Mouse (Mus musculus): ENCODE data around the gene Col4a1. TPM values are rescaled to one million over a fixed set of nuclear protein-coding genes. Genes with fewer than 3 reads are reported as not detected.

The Col4a1 gene
- polyA plus RNA-seq, 1 experiment = 111 TPM

DNA sequence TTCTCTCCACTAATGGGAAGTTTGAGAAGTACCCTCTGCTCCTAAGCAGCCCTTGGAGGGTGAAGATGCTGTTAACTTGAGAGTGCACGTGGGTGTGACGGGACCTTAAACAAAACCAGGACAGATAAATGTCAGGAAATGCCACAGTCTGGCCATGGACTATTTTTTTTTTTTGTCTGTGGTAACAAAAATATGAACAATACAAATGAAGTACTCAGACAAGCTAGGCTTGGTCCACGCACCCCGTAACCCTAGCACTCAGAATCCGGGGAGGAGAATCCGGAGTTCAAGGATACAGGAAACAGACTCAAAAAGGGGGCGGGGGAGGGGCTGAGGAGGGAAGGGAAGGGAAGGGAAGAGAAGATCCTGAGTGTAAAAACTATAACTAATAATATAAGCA is 56.9 kb downstream of the Col4a1 start:
- Histone ChIP-seq H3K36me3 (ENCODE audit: control insufficient read depth, insufficient read depth, low read length) (no peaks in the 10 kb centered on the region), H3K27ac (ENCODE audit: insufficient read depth, low read length) (no peak overlapping the region), H3K4me3 (ENCODE audit: extremely low read depth, insufficient read depth, insufficient read length) (no peak overlapping the region), H3K4me1 (ENCODE audit: control insufficient read depth, insufficient read depth, insufficient read length) (no peaks in the 10 kb centered on the region), H3K27me3 (ENCODE audit: control insufficient read depth, insufficient read depth, low read length) (no peaks in the 10 kb centered on the region)
- WGBS = 79% methylated on average over 7 of the region's 7 CpGs
- TF ChIP-seq POLR2A (IDR thresholded peaks at IDR 0.05; ENCODE audit: low read depth, low read length) (no peak), CTCF (IDR thresholded peaks at IDR 0.05; ENCODE audit: extremely low read depth, insufficient read depth, insufficient read length, insufficient replicate concordance) (no peak)
- DNase-seq (ENCODE audit: low read depth in 1 of 2, low spot score in 2 of 2) = no peak

DNA sequence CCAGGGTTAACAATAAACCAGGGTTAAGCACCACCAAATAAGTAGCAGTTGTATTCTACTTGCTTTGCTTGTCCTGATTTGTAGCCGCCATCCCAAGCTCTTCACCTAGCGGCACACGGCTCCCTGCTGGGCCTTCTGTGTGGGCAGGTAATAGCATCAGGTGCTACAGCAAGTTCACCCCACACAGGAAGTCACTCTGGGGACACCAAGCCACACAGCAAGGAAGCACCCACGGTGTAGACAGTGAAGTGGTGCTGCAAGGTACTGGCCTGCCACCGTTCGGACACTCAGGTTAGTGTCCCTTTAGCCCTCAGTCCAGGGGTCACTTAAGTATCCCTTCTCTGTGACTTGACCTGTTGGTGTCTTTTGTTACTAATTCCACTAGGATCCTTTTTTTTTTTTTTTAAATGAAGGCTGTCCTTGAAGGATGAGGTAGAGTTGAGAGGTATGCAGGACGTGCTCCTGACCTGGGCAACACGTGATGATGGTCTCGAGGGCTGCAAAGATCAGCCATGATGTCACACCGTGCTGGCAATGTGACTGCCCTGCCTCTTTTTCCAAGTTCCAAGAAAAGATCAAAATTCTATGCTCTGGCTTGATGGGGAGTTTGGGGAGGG is 57.6 kb downstream of the Col4a1 start:
- 79% methylated on average over 10 of the region's 10 CpGs for WGBS
- Histone ChIP-seq H3K27me3 (ENCODE audit: control insufficient read depth, insufficient read depth, low read length) (no peaks in the 10 kb centered on the region), H3K36me3 (ENCODE audit: control insufficient read depth, insufficient read depth, low read length) (no peaks in the 10 kb centered on the region), H3K4me3 (ENCODE audit: extremely low read depth, insufficient read depth, insufficient read length) (no peak overlapping the region), H3K27ac (ENCODE audit: insufficient read depth, low read length) (no peak overlapping the region), H3K4me1 (ENCODE audit: control insufficient read depth, insufficient read depth, insufficient read length) (no peaks in the 10 kb centered on the region)
- TF ChIP-seq CTCF (IDR thresholded peaks at IDR 0.05; ENCODE audit: extremely low read depth, insufficient read depth, insufficient read length, insufficient replicate concordance) (no peak), POLR2A (IDR thresholded peaks at IDR 0.05; ENCODE audit: low read depth, low read length) (no peak)
- no peak for DNase-seq (ENCODE audit: low read depth in 1 of 2, low spot score in 2 of 2)

DNA sequence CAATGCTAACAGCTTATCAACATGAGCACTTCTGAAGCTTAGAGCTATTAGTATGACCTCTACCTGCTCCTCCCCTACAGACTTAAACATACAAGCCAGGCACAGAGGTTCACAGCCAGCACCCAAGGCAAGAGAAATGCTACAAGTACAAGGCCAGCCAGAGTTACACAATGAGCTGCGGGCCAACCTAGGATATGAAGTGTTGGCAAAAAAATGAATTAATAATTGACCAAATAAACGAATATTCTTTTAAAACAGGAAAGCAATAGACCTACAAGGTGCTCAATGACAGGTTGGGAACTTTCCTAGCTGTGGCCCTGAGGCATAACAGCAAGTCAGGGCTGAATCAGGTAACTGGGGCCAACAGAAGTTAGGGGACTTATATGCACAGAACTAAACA is 58.1 kb downstream of the Col4a1 start:
- no peaks in the 10 kb centered on the region for H3K27me3 ChIP-seq (ENCODE audit: control insufficient read depth, insufficient read depth, low read length)
- TF ChIP-seq CTCF (IDR thresholded peaks at IDR 0.05; ENCODE audit: extremely low read depth, insufficient read depth, insufficient read length, insufficient replicate concordance) = no peak
- no peak for TF ChIP-seq POLR2A (IDR thresholded peaks at IDR 0.05; ENCODE audit: low read depth, low read length)
- 63% methylated on average over 2 of the region's 2 CpGs for WGBS

DNA sequence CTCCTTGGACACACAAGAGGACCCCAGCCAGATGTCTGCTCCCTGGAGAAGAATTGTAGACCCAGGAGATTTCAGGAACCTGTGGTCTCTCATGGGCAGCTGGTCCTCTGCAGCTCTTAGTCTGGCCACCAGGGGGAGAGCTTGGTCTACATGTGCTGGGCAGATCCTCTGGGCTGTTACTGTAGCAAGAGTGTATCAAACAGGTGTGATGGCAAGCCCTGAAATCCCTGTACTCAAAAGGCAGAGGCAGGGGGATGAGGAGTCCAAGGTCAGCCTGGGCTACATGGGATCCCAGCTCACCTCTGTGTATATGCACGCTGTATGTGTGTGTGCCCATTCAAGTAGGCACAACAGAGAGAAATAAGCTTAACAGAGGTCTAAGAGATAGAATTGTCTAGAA is 59.1 kb downstream of the Col4a1 start:
- no peaks in the 10 kb centered on the region for H3K27me3 ChIP-seq (ENCODE audit: control insufficient read depth, insufficient read depth, low read length)
- no peak overlapping the region for H3K27ac ChIP-seq (ENCODE audit: insufficient read depth, low read length)
- 94% methylated on average over 1 of the region's 1 CpGs for WGBS
- TF ChIP-seq POLR2A (IDR thresholded peaks at IDR 0.05; ENCODE audit: low read depth, low read length) = no peak
- peak; percentile 76; the same call in 1 of the 2 replicates for TF ChIP-seq CTCF (IDR thresholded peaks at IDR 0.05; ENCODE audit: extremely low read depth, insufficient read depth, insufficient read length, insufficient replicate concordance)
- H3K4me1 ChIP-seq (ENCODE audit: control insufficient read depth, insufficient read depth, insufficient read length) = no peaks in the 10 kb centered on the region
- peak in 1 of 2 experiments; percentile 37 for DNase-seq (ENCODE audit: low read depth in 1 of 2, low spot score in 2 of 2)
- H3K4me3 ChIP-seq (ENCODE audit: extremely low read depth, insufficient read depth, insufficient read length) = no peak overlapping the region
- H3K36me3 ChIP-seq (ENCODE audit: control insufficient read depth, insufficient read depth, low read length) = no peaks in the 10 kb centered on the region

More for the DNA sequence above, 58.1 kb downstream of the Col4a1 start:
- Histone ChIP-seq H3K36me3 (ENCODE audit: control insufficient read depth, insufficient read depth, low read length) (no peaks in the 10 kb centered on the region), H3K4me1 (ENCODE audit: control insufficient read depth, insufficient read depth, insufficient read length) (no peaks in the 10 kb centered on the region), H3K27ac (ENCODE audit: insufficient read depth, low read length) (no peak overlapping the region), H3K4me3 (ENCODE audit: extremely low read depth, insufficient read depth, insufficient read length) (no peak overlapping the region)
- no peak for DNase-seq (ENCODE audit: low read depth in 1 of 2, low spot score in 2 of 2)

DNA sequence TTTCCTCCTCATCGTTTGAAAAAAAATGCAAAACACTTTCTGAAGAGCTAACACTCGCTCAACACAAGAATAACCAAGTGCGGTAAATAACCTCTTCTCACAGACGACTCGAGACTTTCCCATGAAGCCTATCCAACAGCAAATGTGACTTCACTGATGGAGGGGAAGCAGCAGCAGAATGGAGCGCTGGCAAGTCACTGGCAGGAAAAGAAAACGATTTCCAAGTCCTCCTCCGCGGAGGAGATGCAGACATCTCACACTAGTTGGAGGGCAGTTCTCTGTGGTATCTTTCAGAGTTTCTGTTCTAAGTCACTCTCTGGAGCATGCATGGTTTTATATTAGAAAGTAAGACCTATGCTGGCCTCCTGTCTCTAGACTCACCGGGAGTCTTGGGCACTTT is 59.6 kb downstream of the Col4a1 start:
- no peak for TF ChIP-seq CTCF (IDR thresholded peaks at IDR 0.05; ENCODE audit: extremely low read depth, insufficient read depth, insufficient read length, insufficient replicate concordance)
- TF ChIP-seq POLR2A (IDR thresholded peaks at IDR 0.05; ENCODE audit: low read depth, low read length) = no peak
- Histone ChIP-seq H3K36me3 (ENCODE audit: control insufficient read depth, insufficient read depth, low read length) (no peaks in the 10 kb centered on the region), H3K27ac (ENCODE audit: insufficient read depth, low read length) (no peak overlapping the region), H3K4me1 (ENCODE audit: control insufficient read depth, insufficient read depth, insufficient read length) (no peaks in the 10 kb centered on the region), H3K4me3 (ENCODE audit: extremely low read depth, insufficient read depth, insufficient read length) (no peak overlapping the region), H3K27me3 (ENCODE audit: control insufficient read depth, insufficient read depth, low read length) (no peaks in the 10 kb centered on the region)
- WGBS = 85% methylated on average over 10 of the region's 10 CpGs
- no peak for DNase-seq (ENCODE audit: low read depth in 1 of 2, low spot score in 2 of 2)

DNA sequence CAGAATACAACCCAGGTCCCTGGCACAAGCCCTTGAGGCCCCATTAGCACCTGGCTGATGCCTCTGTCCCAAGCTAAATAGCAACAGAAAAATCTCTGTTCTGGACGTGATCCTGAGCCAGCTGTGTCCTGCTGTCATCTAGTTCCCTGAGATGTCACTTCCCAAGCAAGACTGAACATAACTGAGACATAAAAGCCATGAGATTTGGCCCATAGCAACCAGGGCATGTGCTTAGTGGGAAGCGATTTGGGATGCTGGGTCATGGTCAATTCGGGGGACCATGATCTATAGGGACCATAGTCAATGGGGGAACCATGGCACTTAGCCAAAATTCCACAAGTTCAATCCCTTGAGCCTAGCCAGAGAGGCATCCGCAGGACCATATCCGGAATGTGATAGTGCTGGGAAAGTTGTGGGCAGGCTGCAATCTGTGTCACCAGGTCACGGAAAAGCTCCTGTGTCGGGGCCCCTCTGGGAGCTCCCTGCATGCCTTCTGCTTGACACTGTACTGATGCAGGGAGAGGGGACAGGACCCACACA is 60.3 kb downstream of the Col4a1 start:
- TF ChIP-seq POLR2A (IDR thresholded peaks at IDR 0.05; ENCODE audit: low read depth, low read length) = no peak
- TF ChIP-seq CTCF (IDR thresholded peaks at IDR 0.05; ENCODE audit: extremely low read depth, insufficient read depth, insufficient read length, insufficient replicate concordance) = no peak
- Histone ChIP-seq H3K4me3 (ENCODE audit: extremely low read depth, insufficient read depth, insufficient read length) (no peak overlapping the region), H3K4me1 (ENCODE audit: control insufficient read depth, insufficient read depth, insufficient read length) (no peaks in the 10 kb centered on the region), H3K36me3 (ENCODE audit: control insufficient read depth, insufficient read depth, low read length) (no peaks in the 10 kb centered on the region), H3K27ac (ENCODE audit: insufficient read depth, low read length) (no peak overlapping the region), H3K27me3 (ENCODE audit: control insufficient read depth, insufficient read depth, low read length) (no peaks in the 10 kb centered on the region)
- DNase-seq (ENCODE audit: low read depth in 1 of 2, low spot score in 2 of 2) = no peak
- WGBS = 84% methylated on average over 7 of the region's 7 CpGs

DNA sequence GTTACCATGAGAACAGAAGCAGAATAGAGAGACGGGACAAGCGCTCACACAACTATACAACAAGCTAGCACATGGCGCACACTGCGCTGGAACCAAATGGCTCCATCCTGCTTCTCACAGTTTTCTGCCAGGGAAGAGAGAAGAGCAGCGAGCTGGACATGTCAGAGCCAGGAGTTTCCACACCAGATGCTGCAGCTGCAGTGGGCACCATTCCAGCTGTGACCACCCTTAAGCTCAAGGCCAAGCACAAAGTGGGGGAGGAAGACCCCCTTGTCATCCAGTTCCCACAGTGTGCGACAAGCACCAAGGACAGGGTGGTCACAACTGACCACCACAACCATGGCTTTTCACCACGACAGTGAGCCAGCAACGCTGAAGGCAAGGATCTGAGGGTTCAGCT is 62.5 kb downstream of the Col4a1 start:
- no peaks in the 10 kb centered on the region for H3K36me3 ChIP-seq (ENCODE audit: control insufficient read depth, insufficient read depth, low read length)
- DNase-seq (ENCODE audit: low read depth in 1 of 2, low spot score in 2 of 2) = no peak
- no peak overlapping the region for H3K4me3 ChIP-seq (ENCODE audit: extremely low read depth, insufficient read depth, insufficient read length)
- H3K27me3 ChIP-seq (ENCODE audit: control insufficient read depth, insufficient read depth, low read length) = no peaks in the 10 kb centered on the region
- TF ChIP-seq CTCF (IDR thresholded peaks at IDR 0.05; ENCODE audit: extremely low read depth, insufficient read depth, insufficient read length, insufficient replicate concordance) (no peak), POLR2A (IDR thresholded peaks at IDR 0.05; ENCODE audit: low read depth, low read length) (no peak)
- no peak overlapping the region for H3K27ac ChIP-seq (ENCODE audit: insufficient read depth, low read length)
- H3K4me1 ChIP-seq (ENCODE audit: control insufficient read depth, insufficient read depth, insufficient read length) = no peaks in the 10 kb centered on the region
- 78% methylated on average over 8 of the region's 8 CpGs for WGBS
